Mouse (Mus musculus) stomach, postnatal 0 days (tissue): ENCODE measurements at regions not wholly inside any gene's neighbourhood (a gene's known extent, or its start where the extent isn't known, plus 50 kb on each side); places are given as distances from the start of the nearest gene placed in this dataset.

Source experiments
- CTCF ChIP-seq: IDR thresholded peaks from 2 replicates; pipeline ENCODE4 v1.5.1; 2016; ENCODE audit warnings: antibody characterized with exemption, low read depth, mild to moderate bottlenecking, moderate library complexity
- EP300 ChIP-seq: optimal IDR thresholded peaks from 2 replicates; pipeline ENCODE3; 2016; ENCODE audit warnings: antibody characterized with exemption

DNA sequence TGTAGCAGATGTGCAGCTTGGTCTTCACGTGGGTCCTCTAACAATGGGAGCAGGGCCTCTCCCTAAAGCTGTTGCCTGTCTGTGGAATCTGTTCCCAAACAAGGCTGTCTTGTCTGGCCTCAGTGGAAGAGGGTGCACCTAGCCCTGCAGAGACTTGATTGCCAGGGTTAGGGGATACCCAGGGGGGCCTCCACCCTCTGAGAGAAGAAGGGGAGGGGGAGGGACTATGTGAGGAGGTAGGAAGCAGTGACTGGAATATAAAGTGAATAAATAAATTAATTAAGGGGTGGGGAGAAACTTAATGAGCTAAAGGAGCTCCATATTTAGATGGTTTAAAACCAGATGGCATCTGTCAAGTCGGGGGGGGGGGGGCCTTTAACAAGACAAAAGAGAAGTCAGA is 185.9 kb upstream of the Far2 start:
- TF ChIP-seq CTCF (no peak), EP300 (no peak)
